Mouse (Mus musculus): ENCODE measurements around the gene Amigo3.

DNA sequence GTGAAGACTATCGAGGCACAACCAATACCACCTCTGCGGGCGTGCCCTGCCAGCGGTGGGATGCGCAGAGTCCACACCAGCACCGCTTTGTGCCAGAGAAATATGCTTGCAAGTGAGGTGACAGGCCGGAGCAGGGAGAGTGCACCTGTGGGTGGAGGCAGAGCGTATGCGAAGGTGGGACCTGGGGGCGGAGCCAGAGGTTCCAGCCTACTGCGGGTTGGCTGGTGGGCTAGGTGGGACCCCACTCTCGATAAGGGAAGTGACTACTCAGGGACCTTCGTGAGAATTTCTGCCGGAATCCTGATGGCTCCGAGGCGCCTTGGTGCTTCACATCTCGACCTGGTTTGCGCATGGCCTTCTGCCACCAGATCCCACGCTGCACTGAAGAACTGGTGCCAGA is 29.6 kb downstream of the Amigo3 start:
- TF ChIP-seq CTCF (IDR thresholded peaks at IDR 0.05; ENCODE audit: borderline replicate concordance, control insufficient read depth, extremely low read depth, insufficient read depth, low read length, poor library complexity) (no peak), POLR2A (IDR thresholded peaks at IDR 0.05; ENCODE audit: control insufficient read depth, extremely low read depth, insufficient read depth, low read length, poor library complexity) (no peak)
